Mouse (Mus musculus) layer of hippocampus, adult 8-10 months (tissue): Measurements from ENCODE around the gene Alpl. TPM values are rescaled to one million over a fixed set of nuclear protein-coding genes. Genes with fewer than 3 reads are reported as not detected.

Experiments
- total RNA-seq, 4 experiments: library from RNA; stranded (reverse); gene quantifications; 2 replicates each; pipeline ENCODE4 v1.2.4; 2022

Alpl gene
- total RNA-seq, 4 experiments from 2014 or later, result 6.2 to 9.3 (median 7.1) TPM

Other genes starting within 250 kb of the Alpl start
- gene Ldlrad2, start 221.8 kb downstream of the Alpl start, total RNA-seq, result not detected
- gene Usp48, start 202.6 kb downstream of the Alpl start, total RNA-seq, result 100 to 1,000 TPM; 120 to 168 (median 151) TPM
- gene Rap1gap, start 131.7 kb downstream of the Alpl start, total RNA-seq, result 100 to 1,000 TPM; 253 to 279 (median 259) TPM
- gene Ece1, start 65.9 kb upstream of the Alpl start, total RNA-seq, result 10 to 100 TPM; 47.2 to 63.1 (median 53.9) TPM
- 100 to 1,000 TPM; 143 to 163 (median 151) TPM for gene Eif4g3, start 196.6 kb upstream of the Alpl start, total RNA-seq